Mouse (Mus musculus): ENCODE measurements at regions not wholly inside any gene's neighbourhood (a gene's known extent, or its start where the extent isn't known, plus 50 kb on each side); places are given as distances from the start of the nearest gene placed in this dataset.

- in situ Hi-C loops (cut with MboI, MseI) = no loop called here
Measured at GRCm38 (mm10) chr15:93974727-93975126, 379.0 kb upstream of the Prickle1 start.

DNA sequence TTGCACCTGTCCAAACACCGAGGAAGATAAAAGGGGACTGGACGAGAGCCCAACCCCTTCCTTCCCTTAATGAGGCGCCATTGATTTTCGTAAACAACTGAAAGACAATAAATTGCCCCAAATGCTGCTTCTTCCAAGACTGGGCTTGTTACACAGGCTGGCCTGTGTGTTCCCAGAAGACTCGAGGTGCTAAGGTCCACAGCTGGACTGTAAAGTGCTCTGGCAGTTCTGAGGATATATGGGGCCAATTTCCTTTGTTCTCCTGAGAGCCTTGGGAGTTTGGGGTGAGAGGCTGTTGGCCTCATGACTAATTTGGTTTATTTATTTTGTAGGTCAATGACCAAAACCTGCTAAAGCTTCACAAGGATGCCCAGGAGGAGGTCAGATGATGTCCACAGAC, 377.3 kb upstream of the Prickle1 start:
- in situ Hi-C loops (cut with MboI, MseI) = no loop called here

DNA sequence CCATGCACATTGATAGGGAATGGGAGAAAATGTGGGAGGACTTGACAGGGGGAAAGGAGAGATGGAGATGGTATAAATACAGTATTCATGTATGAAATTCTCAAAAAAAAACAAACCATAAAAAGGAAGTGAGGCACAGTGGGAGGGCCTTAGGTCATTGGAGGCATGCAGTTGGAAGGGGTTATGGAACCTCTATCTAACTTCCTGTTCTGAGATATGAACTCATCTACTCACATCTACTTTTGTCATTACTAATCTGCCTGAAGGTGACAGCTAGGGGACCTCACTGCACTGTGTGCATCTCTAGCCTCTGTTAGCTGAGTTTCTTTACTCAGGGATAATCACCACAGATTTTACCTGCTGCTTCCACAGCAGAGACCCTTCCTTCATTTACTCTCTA, 366.3 kb upstream of the Prickle1 start:
- in situ Hi-C loops (cut with MboI, MseI) = no loop called here

DNA sequence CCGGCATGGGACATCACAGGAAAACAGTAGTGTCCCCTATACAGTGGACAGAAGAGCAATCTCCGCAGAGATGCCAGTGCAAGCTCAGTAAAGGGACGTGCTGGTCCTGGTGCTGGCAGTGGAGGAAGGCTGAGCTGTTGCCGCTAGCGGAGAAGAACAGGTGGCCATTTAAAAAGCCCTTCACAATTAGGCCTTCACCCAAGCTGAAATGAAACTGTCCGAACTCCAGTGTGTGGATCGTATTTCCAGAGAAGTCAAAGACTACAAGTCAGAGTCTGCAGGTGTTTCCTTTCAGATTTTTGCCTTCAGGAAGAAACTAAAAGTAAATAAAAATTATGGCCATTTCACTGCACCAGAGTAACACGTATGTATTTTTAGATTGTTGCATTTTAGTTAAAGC, 364.2 kb upstream of the Prickle1 start:
- in situ Hi-C loops (cut with MboI, MseI) = no loop called here

DNA sequence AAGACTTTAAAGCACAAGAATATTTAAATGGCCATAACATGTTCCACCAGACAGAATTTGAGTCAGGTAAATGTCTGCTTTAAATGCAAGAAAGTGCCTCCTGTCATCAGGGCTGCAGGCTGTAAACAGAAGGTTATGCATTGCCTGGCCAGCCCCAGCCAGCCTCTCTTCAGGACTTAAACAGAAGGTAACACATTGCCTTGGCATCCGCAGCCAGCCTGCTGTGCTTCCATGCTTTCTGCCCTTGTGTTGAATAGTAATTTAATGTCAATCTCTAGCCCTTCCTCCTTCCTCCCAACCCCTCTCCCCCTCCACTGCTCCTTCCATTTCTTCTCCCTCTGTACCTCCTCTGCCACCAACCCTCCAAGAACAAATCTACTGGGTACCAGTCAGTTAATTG, 362.4 kb upstream of the Prickle1 start:
- in situ Hi-C loops (cut with MboI, MseI) = no loop called here

GRCm38 (mm10) chr15:93956801-93957200, 361.1 kb upstream of the Prickle1 start:
- in situ Hi-C loops (cut with MboI, MseI) = no loop called here

DNA sequence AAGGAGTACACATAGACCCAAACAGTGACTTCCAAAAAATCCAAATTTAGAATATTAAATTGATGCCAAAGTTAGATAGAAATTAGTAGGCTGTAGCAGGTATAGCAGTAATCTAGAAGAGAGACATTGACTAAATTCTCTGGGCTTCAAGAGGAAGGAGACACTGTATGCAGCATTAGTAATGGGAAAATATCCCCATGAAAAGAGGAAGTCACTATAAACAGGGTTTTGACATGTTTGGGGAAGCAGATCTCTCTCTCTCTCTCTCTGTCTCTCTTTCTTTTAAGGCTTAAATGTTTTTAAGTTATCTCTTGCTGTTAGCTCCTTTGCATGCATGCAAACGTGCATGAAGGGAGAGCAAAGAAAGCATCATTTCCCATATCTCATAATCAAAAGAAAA, 357.9 kb upstream of the Prickle1 start:
- in situ Hi-C loops (cut with MboI, MseI) = no loop called here

- in situ Hi-C loops (cut with MboI, MseI) = no loop called here
Measured at GRCm38 (mm10) chr15:93950441-93950840, 354.8 kb upstream of the Prickle1 start.

DNA sequence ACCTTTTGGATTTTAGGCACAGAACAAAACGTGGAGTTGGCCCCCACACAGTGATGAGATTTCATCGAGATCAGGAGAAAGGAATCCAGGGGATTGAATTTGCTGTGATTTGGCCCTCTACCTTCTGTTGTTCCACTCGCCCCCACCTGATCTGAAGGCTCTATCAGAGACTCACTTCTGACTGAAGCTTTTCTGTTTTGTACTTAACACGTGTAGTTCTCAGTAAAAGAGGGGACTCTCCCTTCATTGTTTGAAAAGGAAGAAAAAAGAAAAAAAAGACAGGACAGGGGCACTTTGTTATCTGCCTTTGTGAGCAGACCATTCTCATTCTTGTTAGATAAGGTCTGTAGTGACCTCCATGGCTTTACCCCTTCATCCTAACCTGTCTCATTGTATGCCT, 353.2 kb upstream of the Prickle1 start:
- in situ Hi-C loops (cut with MboI, MseI) = no loop called here

DNA sequence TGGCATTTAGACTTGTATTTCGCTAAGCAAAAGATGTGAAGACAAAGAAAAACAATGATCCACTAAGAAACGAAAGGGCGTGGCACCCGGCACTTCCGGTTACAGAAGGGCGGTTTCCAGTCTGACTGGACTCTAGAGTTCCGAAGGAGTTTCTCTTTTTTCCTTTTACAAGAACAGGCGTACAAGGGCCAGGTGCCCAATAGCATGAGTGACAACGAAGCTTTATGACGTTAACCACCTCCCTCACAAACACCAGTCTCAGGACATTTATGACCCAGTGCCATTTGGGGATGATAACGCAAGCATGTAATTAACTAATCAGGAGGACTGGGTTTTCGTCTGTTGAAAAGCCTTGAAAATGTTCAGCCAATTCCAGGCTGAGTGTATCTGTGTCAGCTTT, 347.9 kb upstream of the Prickle1 start:
- in situ Hi-C loops (cut with MboI, MseI) = no loop called here

DNA sequence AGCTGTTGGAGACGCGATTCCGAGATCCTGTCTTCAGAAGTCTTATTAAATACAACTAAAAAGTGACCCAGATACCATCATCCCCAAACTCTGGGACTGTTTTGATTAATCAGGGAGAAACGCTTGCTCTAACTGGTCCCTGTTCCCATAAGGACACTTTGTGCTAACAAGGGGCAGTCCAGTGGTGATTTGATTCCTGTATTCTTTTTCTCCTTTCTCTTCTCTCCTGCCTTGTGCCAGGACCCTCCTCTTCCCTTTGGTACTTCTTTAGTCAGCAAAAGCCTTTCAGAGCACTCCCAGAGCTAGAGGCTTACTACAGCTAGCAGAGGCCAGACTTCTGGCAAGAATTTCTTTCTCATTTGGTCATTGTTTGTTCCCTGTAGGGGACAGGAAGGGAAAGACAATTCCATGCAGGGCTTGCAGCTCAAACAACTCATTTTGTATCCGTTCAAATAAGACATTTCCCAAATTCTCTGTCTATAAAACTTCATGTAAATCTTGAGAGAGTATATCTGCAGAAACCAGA, 337.3 kb upstream of the Prickle1 start:
- in situ Hi-C loops (cut with MboI, MseI) = no loop called here

- in situ Hi-C loops (cut with MboI, MseI) = no loop called here
Measured at GRCm38 (mm10) chr15:93926842-93927241, 331.2 kb upstream of the Prickle1 start.

GRCm38 (mm10) chr15:93926262-93926661, 330.6 kb upstream of the Prickle1 start:
- in situ Hi-C loops (cut with MboI, MseI) = no loop called here

DNA sequence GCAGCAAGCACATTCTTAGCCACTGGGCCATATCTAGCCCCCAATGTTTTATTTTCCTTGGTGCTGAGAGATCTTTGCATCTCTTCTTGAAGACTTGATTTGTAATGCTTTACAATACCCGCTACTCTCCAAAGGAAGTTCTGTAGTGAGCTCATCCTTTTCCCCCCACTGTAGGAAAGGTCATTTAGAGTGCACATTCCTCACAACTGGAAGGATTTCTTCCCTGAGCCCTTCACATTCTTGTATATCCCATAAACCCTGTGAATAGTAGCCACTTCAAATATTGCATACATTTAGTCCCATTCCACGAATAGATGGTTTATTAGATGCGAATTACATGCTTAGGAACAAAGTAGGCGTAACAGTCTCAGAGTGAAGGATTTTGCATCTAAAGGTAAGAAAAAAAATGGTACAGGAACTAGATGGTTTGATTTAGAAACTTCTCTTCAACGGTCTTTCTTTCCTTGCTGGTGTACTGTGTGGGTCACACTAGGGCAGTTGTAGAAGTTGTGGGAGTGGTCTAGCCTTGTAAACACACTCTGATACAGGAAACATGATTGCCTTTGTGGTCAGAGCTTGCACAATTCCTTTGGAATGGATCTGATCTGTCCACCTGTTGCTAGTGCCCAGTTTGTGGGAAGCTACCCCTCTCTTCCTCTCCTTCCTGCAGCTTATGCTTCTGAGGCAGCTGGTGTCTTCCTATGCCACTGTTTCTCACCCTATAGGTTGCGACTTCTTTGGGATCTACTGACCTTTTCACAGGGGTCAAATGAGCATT, 326.0 kb upstream of the Prickle1 start:
- in situ Hi-C loops (cut with MboI, MseI) = no loop called here

- in situ Hi-C loops (cut with MboI, MseI) = no loop called here
Measured at GRCm38 (mm10) chr15:93920996-93921395, 325.3 kb upstream of the Prickle1 start.

DNA sequence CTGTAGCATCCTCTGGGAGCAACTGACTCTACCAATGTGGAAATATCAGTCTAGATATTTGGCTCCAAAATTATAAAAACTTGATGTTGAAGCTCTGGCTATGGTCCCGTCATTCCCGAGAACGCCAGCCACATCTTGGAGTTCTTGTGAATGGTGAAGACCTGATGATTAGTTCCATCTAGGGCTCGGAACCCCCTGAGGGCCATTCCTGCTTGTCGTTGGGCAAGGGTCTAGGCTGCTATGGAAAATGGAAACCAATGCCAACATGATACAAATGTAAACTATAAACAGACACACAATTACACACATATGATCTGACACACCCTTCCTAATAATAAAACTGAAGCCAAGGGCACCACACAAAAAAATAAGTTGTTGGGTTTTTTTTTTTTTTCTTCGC, 323.9 kb upstream of the Prickle1 start:
- in situ Hi-C loops (cut with MboI, MseI) = no loop called here

DNA sequence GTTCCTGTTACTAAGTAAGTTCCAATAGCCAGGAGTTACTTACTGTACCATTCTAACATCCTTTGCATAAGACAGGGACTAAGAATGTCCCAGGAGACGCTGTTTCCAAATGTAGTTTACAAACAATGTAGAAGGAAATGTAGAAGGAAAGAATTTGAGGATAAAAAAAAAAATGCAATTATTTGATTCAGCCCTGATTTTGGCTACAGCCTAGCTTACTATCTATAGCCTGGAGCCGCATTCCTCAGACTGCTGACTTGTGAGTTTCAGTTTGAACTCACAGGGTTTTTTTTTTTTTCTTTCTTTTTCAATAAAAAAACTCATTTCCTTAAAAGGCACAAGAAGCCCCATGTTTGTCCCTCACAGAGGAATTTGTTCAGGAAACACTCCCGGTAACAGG, 321.2 kb upstream of the Prickle1 start:
- in situ Hi-C loops (cut with MboI, MseI) = no loop called here

DNA sequence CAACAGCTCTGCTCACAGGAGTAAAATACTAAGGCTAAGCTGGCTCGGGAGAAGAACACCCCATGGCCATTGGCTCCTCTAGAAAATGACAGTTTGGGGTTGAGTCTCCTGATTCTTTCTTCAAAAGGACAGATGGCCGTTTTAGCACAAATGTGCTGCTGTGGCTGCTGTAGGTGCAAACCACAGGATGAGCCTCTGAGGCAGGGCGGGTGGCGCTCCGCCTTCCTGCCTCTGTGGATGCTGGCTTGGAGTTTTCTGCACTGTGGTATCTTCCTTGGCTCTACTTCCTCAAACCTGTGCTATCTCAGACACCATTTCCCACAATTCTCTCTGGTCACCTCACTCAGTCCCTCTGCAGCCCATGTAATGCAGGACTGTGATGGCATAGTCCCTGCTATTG, 317.8 kb upstream of the Prickle1 start:
- in situ Hi-C loops (cut with MboI, MseI) = no loop called here

DNA sequence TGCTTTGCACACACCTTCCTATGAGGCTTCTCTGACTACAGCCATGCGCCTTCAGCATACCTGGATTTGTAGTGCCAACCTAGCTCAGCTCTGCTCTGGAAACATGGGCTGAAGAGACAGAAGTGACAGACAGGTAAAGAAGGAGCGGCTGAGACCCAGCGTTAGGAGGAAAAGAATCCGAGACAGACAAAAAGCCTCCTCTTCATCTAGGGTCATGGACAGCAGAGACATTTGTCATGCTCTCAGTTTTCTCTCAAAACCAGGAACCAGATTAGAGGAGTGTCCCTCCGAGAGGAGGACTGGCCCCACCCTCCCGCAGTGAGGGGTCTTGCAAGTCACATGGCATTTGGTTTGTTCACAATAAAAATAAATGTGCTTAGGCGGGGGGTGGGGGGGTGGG, 317.4 kb upstream of the Prickle1 start:
- in situ Hi-C loops (cut with MboI, MseI) = no loop called here

- in situ Hi-C loops (cut with MboI, MseI) = no loop called here
Measured at GRCm38 (mm10) chr15:93910981-93911431, 315.3 kb upstream of the Prickle1 start.

DNA sequence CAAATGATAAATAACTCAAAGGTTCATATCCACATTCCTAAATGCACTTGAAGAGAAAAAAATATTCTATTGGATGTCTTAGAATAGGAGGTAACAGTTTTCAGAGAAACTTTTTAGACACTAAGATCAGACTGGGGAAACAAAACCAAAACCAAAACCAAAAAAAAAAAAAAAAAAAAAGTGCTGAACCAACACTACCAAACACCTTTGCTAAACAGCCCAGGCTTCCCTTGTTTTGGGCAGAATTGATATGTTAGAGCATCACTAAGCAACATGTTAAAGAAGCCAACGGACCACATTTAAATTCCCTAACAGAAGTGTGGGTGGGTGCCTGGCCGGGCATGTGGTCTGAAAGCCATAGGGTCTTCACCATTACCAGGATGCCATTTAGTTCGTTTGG, 314.5 kb upstream of the Prickle1 start:
- in situ Hi-C loops (cut with MboI, MseI) = no loop called here

GRCm38 (mm10) chr15:93903671-93904603, 308.2 kb upstream of the Prickle1 start:
- in situ Hi-C loops (cut with MboI, MseI) = no loop called here

- in situ Hi-C loops (cut with MboI, MseI) = no loop called here
Measured at GRCm38 (mm10) chr15:93882826-93883225, 287.1 kb upstream of the Prickle1 start.

Measured in regulatory T cell (primary cell).